Mouse (Mus musculus) cerebellum, postnatal 25 days (tissue): Measurements from ENCODE around the gene Palld.

ENCODE experiments used
- DNase-seq, 2 experiments: peaks; one replicate each; pipeline ENCODE4 v3.0.0; 2021; ENCODE audit warnings: mixed read lengths in 2 of 2

Gene Palld

DNA sequence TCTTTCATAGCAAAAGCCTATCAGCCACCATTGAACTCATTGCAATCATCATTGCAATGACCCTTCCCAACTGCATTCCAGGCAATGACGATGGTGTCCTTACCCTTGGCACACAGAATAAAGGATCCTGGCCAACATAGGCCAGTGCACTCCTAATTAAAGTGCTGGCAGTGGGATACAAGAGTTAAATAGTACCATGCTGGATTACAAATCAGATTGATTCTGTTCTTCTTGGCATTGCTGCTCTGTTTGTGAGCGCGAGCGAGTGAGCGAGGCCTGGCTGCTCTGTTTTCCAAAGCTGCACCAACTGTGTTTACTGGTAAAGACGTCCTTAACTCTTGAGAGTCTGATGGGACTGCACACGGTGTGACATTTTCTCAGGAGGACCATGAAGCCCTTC is 37.1 kb downstream of the Palld start:
- DNase-seq: no peak

GRCm38 (mm10) chr8:61851270-61851669 is 51.2 kb downstream of the Palld start:
- DNase-seq: no peak

DNA sequence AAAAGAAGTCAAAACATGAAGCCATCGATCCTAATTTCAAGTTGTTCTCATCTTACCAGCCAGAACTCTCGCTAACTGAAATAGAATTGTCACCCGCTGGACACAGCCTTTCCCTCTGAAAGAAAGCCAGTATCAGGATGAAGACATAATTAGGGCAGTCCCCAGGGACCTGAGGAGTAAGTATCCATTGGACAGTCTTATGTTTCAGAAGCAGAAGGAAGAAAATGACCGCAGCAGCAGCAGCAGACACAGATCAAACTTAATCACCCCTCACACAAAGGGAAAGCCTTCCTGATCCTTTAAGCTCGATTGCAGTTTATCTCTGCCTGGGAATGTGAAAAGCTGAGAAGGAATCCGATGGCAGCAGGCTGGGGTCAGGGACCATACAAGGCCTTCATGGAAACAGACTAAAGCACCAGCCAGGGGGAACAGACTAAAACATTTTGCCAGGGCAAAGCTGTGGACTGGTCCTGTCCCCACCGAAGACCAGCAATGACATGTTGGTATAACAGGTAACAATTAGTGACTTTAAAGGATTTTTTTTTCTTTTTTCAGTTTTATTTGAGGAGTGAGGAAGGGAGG is 53.8 kb downstream of the Palld start:
- no peak for DNase-seq

DNA sequence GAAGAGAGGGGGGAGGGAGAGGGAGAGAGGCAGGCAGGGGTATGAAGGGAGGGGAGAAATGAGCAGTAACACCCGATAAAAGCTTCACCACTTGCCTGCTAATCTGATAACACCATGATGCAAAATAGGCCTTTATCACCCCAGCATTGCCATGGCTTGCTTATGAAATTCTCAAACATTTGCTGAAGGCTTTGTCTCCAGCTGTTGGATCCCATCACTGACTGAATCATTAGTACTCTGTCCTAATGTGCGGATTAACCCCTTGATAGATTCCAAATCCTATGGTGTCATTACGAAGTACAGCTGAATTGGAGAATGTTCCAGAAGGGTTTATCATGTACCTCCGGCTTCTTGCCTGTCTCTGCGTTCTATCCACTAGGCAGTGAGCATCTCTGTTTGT is 55.0 kb downstream of the Palld start:
- no peak for DNase-seq

- DNase-seq: no peak
These were observed 57.5 kb downstream of the Palld start for GRCm38 (mm10) chr8:61844992-61845391.

DNA sequence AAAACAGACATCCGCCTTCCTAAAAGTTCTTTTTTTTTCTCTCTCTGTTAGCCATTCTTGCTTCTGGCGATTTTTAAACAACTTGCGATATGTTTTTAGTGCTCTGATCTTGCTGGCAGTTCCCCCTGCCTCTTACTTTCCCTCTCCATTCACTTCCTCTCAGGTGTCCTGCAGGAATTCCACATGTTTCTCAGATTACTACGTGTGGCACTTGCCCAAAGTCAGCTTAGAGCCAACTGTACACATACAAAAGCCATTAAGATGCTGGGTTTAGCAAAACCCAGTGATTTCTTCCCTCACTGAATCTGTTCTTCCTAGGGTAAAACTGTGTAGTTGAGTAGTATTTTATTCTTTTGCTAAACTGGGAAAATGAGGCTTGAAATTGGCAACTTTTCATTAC is 57.9 kb downstream of the Palld start:
- no peak for DNase-seq

GRCm38 (mm10) chr8:61843776-61844175 is 58.7 kb downstream of the Palld start:
- no peak for DNase-seq

DNA sequence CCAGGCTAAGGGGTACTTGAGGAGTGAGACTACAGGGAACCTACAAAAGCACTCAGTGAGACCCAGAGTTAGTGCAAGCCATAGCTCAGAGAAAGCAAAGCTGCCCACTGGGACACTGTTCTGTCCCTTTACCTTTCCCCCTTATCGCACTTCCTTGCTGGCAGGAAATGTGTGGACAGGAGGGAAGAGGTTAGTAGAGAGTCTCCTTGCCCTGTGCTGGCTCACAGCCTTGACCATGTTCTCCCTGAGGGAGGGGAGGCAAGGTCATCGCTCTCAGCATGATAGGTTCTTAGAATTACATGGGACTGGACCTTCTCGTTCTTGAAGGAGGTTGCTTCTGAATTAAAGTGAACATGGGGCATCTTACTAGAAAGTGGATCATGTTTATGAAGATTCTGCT is 69.3 kb downstream of the Palld start:
- no peak for DNase-seq

DNA sequence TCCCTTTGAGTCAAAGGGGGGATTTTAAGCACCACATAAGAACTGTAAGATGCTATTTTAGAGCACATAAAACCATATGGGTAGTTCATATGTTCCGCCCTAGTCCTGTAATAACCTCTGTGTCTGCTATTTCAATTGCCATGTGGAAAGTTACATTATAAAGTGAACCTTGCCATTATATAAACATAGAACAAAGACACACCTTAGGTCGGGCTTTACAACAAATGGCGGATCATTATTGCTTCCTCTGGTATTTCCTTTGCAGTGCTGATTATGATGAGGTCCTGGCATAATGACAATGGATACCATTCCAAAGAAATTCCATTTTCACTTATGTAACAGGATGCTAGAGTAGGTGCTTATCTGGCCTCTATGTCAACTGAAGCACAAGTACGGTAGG is 70.5 kb downstream of the Palld start:
- no peak for DNase-seq

GRCm38 (mm10) chr8:61830821-61831220 is 71.7 kb downstream of the Palld start:
- DNase-seq: no peak

- DNase-seq: no peak
These were observed 77.9 kb downstream of the Palld start for GRCm38 (mm10) chr8:61824563-61824962.

DNA sequence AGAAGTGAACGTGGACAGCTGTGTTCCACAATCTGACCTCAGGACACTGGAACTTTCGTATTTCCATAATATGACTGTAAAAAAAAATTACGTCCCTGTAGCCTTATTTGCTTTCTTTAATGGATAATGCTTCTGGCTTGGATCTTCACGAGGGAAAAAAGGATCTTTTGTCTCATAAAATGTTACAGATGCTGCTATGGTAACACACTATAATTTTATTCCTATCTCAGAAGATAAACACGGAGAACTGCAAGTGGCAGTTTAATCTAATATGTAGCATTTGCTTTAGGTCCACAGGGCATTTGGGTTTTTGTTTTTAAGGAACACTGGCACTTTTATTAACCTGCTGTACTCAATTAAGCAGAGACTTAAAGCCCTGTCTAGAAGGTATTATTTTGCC is 79.3 kb downstream of the Palld start:
- DNase-seq: no peak

- DNase-seq: no peak
These were observed 98.7 kb downstream of the Palld start for GRCm38 (mm10) chr8:61803764-61804163.

- no peak for DNase-seq
These were observed 99.7 kb downstream of the Palld start for GRCm38 (mm10) chr8:61802840-61803239.

- DNase-seq: no peak
These were observed 105.0 kb downstream of the Palld start for GRCm38 (mm10) chr8:61797391-61797947.

DNA sequence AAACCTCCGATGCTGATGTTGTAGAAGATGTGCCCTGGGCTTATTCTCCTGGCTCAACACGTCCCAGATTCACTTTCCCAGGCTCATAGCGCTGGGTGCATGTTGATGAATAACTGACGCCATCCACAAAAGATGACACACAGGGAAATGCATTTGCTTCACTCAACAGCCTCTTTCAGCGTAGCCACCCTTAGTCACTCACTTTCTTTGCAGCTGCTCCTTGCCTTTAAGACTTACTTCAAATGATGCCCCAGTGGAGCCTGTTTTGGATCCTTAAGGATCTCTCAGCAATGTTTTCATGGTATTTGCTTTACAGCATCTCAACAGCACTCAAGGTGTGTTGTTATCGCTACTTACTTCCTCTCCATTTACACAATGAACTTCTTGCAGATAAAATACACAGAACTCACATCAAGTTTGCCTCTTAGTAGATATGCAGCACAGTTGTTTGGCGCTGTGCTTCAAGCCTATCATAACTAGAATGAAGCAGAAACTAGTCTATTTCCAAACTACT is 105.9 kb downstream of the Palld start:
- DNase-seq: no peak

GRCm38 (mm10) chr8:61789946-61790345 is 112.5 kb downstream of the Palld start:
- DNase-seq: no peak

GRCm38 (mm10) chr8:61789289-61789688 is 113.2 kb downstream of the Palld start:
- no peak for DNase-seq

DNA sequence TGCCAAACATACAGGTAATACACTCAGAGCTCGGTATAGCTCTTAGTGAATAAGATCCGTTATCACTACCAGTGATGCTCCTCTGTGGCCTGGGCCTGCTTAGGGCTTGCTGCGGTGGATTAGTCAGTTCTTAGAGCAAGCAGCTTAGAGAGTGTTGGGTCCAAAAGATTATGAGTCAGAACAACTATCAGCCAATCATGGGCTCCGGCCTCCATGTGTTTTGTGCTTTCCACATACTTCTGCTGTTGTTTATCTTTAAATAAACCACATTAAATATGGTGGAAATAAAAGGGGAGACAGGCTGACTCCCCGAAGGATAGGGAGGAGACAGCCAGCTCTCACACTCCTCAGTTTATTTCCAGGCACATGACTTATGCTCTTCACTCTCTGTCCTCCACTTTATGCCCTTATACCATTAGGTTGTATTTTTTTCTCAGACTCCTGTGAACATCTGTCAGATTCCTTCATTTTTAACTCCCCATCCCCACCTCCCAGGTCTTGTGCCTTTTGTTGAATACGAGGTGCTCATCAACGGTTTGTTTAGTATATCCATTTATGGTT is 119.5 kb downstream of the Palld start:
- no peak for DNase-seq

DNA sequence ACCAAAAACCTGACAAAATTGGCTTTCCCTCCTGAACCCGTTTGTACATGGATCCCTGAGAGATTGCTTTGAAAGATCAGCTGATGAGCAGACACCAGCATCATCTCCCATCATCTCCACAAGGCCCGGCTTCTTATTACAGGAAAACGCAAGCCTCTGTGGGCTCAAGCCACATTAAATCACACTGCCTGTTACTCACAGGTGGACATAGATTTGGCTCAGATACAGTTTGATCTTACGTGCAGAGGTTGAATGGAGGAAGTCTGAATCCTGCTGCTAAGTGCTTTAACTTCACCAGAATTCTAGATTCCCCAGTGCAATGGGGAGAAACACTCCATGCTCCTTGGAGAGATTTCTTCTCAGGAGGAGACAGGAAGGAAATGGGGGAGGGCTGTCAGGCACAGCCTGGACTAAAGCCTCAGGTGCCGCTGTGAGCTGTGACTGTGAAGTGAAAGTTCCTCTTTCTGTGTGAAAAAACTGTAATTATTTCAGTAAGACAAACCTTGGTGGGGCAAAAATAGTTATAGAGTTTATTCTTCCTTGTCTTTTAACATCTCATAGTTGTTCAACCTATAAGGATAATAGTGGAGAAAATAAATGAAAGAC is 121.7 kb downstream of the Palld start:
- DNase-seq: no peak

- DNase-seq: no peak
These were observed 124.3 kb downstream of the Palld start for GRCm38 (mm10) chr8:61778194-61778593.

GRCm38 (mm10) chr8:61776560-61776959 is 125.9 kb downstream of the Palld start:
- no peak for DNase-seq

DNA sequence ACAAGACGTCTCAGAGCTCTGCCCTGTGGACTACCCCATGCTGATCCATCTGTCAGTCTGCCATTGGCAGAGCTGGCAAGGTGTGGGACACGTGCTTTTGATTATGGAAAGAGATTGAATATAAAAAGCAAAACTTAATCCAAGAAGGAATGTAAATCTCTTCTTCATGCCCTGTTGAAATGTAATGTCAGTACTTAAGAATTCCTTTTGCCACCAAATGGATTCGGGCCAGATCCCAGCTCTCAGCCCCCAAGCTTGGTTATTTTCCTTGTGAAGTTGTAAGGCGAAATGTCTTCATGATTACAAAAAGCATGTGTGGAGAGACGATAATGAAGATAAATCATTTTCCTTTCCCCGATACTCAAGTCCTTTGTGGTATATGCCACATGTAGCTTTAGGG is 126.6 kb downstream of the Palld start:
- no peak for DNase-seq

DNA sequence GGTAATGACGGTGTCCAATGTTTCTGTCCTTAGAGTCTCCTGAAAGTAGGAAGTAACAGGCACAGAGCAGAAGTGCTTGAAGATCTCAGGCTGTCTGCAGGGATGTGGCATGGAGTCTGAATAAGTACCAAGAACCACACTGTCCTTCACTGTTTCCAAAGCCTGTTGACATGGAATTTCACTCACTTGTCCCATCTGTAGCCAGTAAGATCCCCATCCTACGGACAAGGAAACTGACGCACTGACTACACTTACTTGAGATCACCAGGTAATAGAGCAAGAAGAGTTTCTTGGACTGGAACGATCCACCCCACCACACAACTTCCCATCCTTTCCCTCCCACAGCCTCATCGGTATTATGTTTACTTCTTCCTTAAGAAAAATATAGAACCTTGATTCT is 128.3 kb downstream of the Palld start:
- no peak for DNase-seq
